Mouse (Mus musculus) brain, embryonic 18.5 days (tissue): ENCODE measurements around the gene Rhoh.

Experiments used
- DNase-seq: peaks from one replicate; pipeline ENCODE4 v3.0.0-alpha.2; 2012; ENCODE audit warnings: low read depth, low spot score

The Rhoh gene

GRCm38 (mm10) chr5:65895121-65895692 lies 34.2 kb downstream of the Rhoh start:
- DNase-seq: no peak

GRCm38 (mm10) chr5:65895764-65896163 lies 34.8 kb downstream of the Rhoh start:
- DNase-seq: no peak

- no peak for DNase-seq
Measured at GRCm38 (mm10) chr5:65897731-65898130, 36.7 kb downstream of the Rhoh start.

GRCm38 (mm10) chr5:65898683-65899082 lies 37.7 kb downstream of the Rhoh start:
- DNase-seq: no peak

- no peak for DNase-seq
Measured at GRCm38 (mm10) chr5:65900113-65900512, 39.1 kb downstream of the Rhoh start.

GRCm38 (mm10) chr5:65900862-65901265 lies 39.9 kb downstream of the Rhoh start:
- no peak for DNase-seq

- DNase-seq: no peak
Measured at GRCm38 (mm10) chr5:65901868-65902418, 40.9 kb downstream of the Rhoh start.

GRCm38 (mm10) chr5:65902811-65903210 lies 41.8 kb downstream of the Rhoh start:
- no peak for DNase-seq

GRCm38 (mm10) chr5:65904476-65904875 lies 43.5 kb downstream of the Rhoh start:
- DNase-seq: no peak

- no peak for DNase-seq
Measured at GRCm38 (mm10) chr5:65908751-65909150, 47.7 kb downstream of the Rhoh start.

- DNase-seq: no peak
Measured at GRCm38 (mm10) chr5:65909321-65909720, 48.3 kb downstream of the Rhoh start.

- no peak for DNase-seq
Measured at GRCm38 (mm10) chr5:65910398-65910797, 49.4 kb downstream of the Rhoh start.

- no peak for DNase-seq
Measured at GRCm38 (mm10) chr5:65911676-65912075, 50.7 kb downstream of the Rhoh start.

GRCm38 (mm10) chr5:65912201-65912600 lies 51.2 kb downstream of the Rhoh start:
- DNase-seq: no peak

- DNase-seq: no peak
Measured at GRCm38 (mm10) chr5:65913126-65913525, 52.1 kb downstream of the Rhoh start.

- DNase-seq: no peak
Measured at GRCm38 (mm10) chr5:65914342-65914741, 53.3 kb downstream of the Rhoh start.

- DNase-seq: no peak
Measured at GRCm38 (mm10) chr5:65916930-65917329, 55.9 kb downstream of the Rhoh start.

GRCm38 (mm10) chr5:65918601-65919000 lies 57.6 kb downstream of the Rhoh start:
- no peak for DNase-seq

- no peak for DNase-seq
Measured at GRCm38 (mm10) chr5:65919326-65919725, 58.3 kb downstream of the Rhoh start.

GRCm38 (mm10) chr5:65919904-65920303 lies 58.9 kb downstream of the Rhoh start:
- DNase-seq: no peak

- DNase-seq: no peak
Measured at GRCm38 (mm10) chr5:65920701-65921426, 59.9 kb downstream of the Rhoh start.

GRCm38 (mm10) chr5:65921477-65922138 lies 60.6 kb downstream of the Rhoh start:
- no peak for DNase-seq

GRCm38 (mm10) chr5:65926666-65927065 lies 65.7 kb downstream of the Rhoh start:
- no peak for DNase-seq
